Mouse (Mus musculus) erythroblast, embryonic 14.5 days (primary cell): ENCODE measurements around the gene Snap91.

Source experiments
- GATA1 ChIP-seq: IDR thresholded peaks from 2 replicates; pipeline ENCODE4 v1.6.1; 2012; ENCODE audit warnings: low read length, inconsistent platforms, mixed read lengths
- TAL1 ChIP-seq: IDR thresholded peaks from 3 replicates; pipeline ENCODE4 v1.6.1; 2012; ENCODE audit warnings: low read length, inconsistent platforms, mixed read lengths

DNA sequence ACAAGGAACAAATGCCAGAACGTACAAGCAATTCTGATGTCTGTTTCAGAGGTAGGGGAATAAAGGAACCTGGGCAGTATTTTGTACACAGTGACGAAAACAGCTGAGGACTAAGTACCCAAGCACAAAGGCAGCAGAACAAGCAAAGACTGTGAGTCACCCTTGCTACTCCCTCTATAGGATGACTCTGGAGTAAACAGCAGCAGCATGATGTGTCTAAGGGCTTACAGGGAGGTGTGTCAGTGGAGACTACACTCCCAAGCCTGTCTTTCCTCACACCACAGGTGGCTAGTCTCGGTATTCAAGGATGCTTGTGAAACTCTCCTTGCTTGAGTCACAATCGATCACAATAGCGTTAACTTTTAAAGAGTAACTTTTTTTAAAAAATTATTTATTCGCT is 66.1 kb downstream of the Snap91 start:
- TF ChIP-seq GATA1 (no peak), TAL1 (no peak)
